Mouse (Mus musculus): Measurements from ENCODE around the gene Cox6b1. TPM values are rescaled to one million over a fixed set of nuclear protein-coding genes. Genes with fewer than 3 reads are reported as not detected.

Gene Cox6b1
- total and polyA plus RNA-seq, 3 experiments: 611 to 799 TPM; not detected in 1

GRCm38 (mm10) chr7:30572389-30572788 lies 53.6 kb downstream of the Cox6b1 start (continued):
- TF ChIP-seq CHD1 (IDR thresholded peaks at IDR 0.05; ENCODE audit: low read depth, low read length): no peak

GRCm38 (mm10) chr7:30567555-30567954 lies 58.4 kb downstream of the Cox6b1 start:
- H3K27ac ChIP-seq (ENCODE audit: control insufficient read depth, low read depth, low read length): no peak overlapping the region

More at GRCm38 (mm10) chr7:30567555-30567954, 58.4 kb downstream of the Cox6b1 start:
- H3K4me1 ChIP-seq (ENCODE audit: control insufficient read depth in 1 of 2, insufficient read depth in 2 of 2, low read length in 2 of 2): peaks cover 3 to 8% of the 10 kb centered on the region in 2 experiments; a peak in 1 of 4 replicates
- no peaks in the 10 kb centered on the region for H3K9me3 ChIP-seq (replicated peaks; ENCODE audit: insufficient read depth, low read length)
- no peaks in the 10 kb centered on the region for H3K27me3 ChIP-seq (ENCODE audit: control insufficient read depth in 1 of 2, insufficient read depth in 2 of 2, low read length in 2 of 2)
- peaks cover 0 to 4% of the 10 kb centered on the region in 2 experiments; a peak in 3 of 4 replicates for H3K36me3 ChIP-seq (ENCODE audit: control insufficient read depth in 1 of 2, insufficient read depth in 2 of 2, low read length in 2 of 2)
- no peak overlapping the region for H3K4me3 ChIP-seq (ENCODE audit: control insufficient read depth in 1 of 2, insufficient read depth in 1 of 2, low read depth in 2 of 2, low read length in 2 of 2)
- DNase-seq (ENCODE audit: low read depth, low spot score): no peak
- TF ChIP-seq GATA1 (IDR thresholded peaks at IDR 0.05; ENCODE audit: low read depth, low read length) (no peak), RAD21 (IDR thresholded peaks at IDR 0.05; ENCODE audit: low read depth, low read length) (no peak), MAFK (IDR thresholded peaks at IDR 0.05; ENCODE audit: borderline replicate concordance, low read depth, low read length) (no peak), TAL1 (IDR thresholded peaks at IDR 0.05; ENCODE audit: low read length) (no peak), USF2 (IDR thresholded peaks at IDR 0.05; ENCODE audit: borderline replicate concordance in 1 of 2, insufficient read depth in 1 of 2, low read depth in 1 of 2, low read length in 2 of 2) (no peak), GABPA (IDR thresholded peaks at IDR 0.05; ENCODE audit: low read depth, low read length) (no peak), JUND (IDR thresholded peaks at IDR 0.05; ENCODE audit: low read depth, low read length) (no peak), ZMIZ1 (IDR thresholded peaks at IDR 0.05; ENCODE audit: low read depth, low read length) (no peak), MAZ (IDR thresholded peaks at IDR 0.05; ENCODE audit: low read depth, low read length) (no peak), TBP (IDR thresholded peaks at IDR 0.05; ENCODE audit: low read depth, low read length) (no peak), NRF1 (IDR thresholded peaks at IDR 0.05; ENCODE audit: insufficient read depth, low read depth, low read length, poor library complexity, severe bottlenecking) (no peak)
- H3K79me2 ChIP-seq (ENCODE audit: control insufficient read depth, insufficient read depth, low read length, poor library complexity): peaks cover 3% of the 10 kb centered on the region
- no peak overlapping the region for H3K9ac ChIP-seq (ENCODE audit: control insufficient read depth, low read depth, low read length, poor library complexity, severe bottlenecking)

Other genes starting within 250 kb of the Cox6b1 start
Only the 30 nearest of the 32 such genes appear.
- 2.8 and 3.9 TPM in 2 replicates for gene Tyrobp, start 212.4 kb downstream of the Cox6b1 start, total RNA-seq (2012; rRNA removed)
- 10 to 100 TPM in 1 of 2 experiments, not detected in 1; 13.6 TPM for gene Tyrobp, start 212.4 kb downstream of the Cox6b1 start, polyA plus RNA-seq (2012; ENCODE audit: insufficient read depth in 1 of 2, insufficient read length in 2 of 2, low read depth in 1 of 2, low replicate concordance in 2 of 2, missing spikeins in 1 of 2)
- 7.1 and 15.5 TPM in 2 replicates for gene Hcst, start 206.3 kb downstream of the Cox6b1 start, total RNA-seq (2012; rRNA removed)
- 10 to 100 TPM in 1 of 2 experiments, not detected in 1; 28.1 TPM for gene Hcst, start 206.3 kb downstream of the Cox6b1 start, polyA plus RNA-seq (2012; ENCODE audit: insufficient read depth in 1 of 2, insufficient read length in 2 of 2, low read depth in 1 of 2, low replicate concordance in 2 of 2, missing spikeins in 1 of 2)
- 6.2 and 7.0 TPM in 2 replicates for gene Nfkbid, start 204.4 kb downstream of the Cox6b1 start, total RNA-seq (2012; rRNA removed)
- 10 to 100 TPM in 1 of 2 experiments, not detected in 1; 16.7 TPM for gene Nfkbid, start 204.4 kb downstream of the Cox6b1 start, polyA plus RNA-seq (2012; ENCODE audit: insufficient read depth in 1 of 2, insufficient read length in 2 of 2, low read depth in 1 of 2, low replicate concordance in 2 of 2, missing spikeins in 1 of 2)
- gene Aplp1, start 180.6 kb downstream of the Cox6b1 start, total RNA-seq (2012; rRNA removed): 1.5 and 1.9 TPM in 2 replicates
- gene Aplp1, start 180.6 kb downstream of the Cox6b1 start, polyA plus RNA-seq (2012; ENCODE audit: insufficient read depth in 1 of 2, insufficient read length in 2 of 2, low read depth in 1 of 2, low replicate concordance in 2 of 2, missing spikeins in 1 of 2): 1 to 10 TPM in 1 of 2 experiments, not detected in 1; 7.1 TPM
- not detected in 2 replicates for gene Kirrel2, start 168.5 kb downstream of the Cox6b1 start, total RNA-seq (2012; rRNA removed)
- not detected for gene Kirrel2, start 168.5 kb downstream of the Cox6b1 start, polyA plus RNA-seq (2012; ENCODE audit: insufficient read depth in 1 of 2, insufficient read length in 2 of 2, low read depth in 1 of 2, low replicate concordance in 2 of 2, missing spikeins in 1 of 2)
- 1.3 and 2.3 TPM in 2 replicates for gene Nphs1, start 167.8 kb downstream of the Cox6b1 start, total RNA-seq (2012; rRNA removed)
- 1 to 10 TPM in 1 of 2 experiments, not detected in 1; 1.2 TPM for gene Nphs1, start 167.8 kb downstream of the Cox6b1 start, polyA plus RNA-seq (2012; ENCODE audit: insufficient read depth in 1 of 2, insufficient read length in 2 of 2, low read depth in 1 of 2, low replicate concordance in 2 of 2, missing spikeins in 1 of 2)
- not detected in 2 replicates for gene Prodh2, start 132.5 kb downstream of the Cox6b1 start, total RNA-seq (2012; rRNA removed)
- gene Prodh2, start 132.5 kb downstream of the Cox6b1 start, polyA plus RNA-seq (2012; ENCODE audit: insufficient read depth in 1 of 2, insufficient read length in 2 of 2, low read depth in 1 of 2, low replicate concordance in 2 of 2, missing spikeins in 1 of 2): not detected
- gene Arhgap33, start 91.1 kb downstream of the Cox6b1 start, total RNA-seq (2012; rRNA removed): 1.8 and 2.4 TPM in 2 replicates
- gene Arhgap33, start 91.1 kb downstream of the Cox6b1 start, polyA plus RNA-seq (2012; ENCODE audit: insufficient read depth in 1 of 2, insufficient read length in 2 of 2, low read depth in 1 of 2, low replicate concordance in 2 of 2, missing spikeins in 1 of 2): 10 to 100 TPM in 1 of 2 experiments, not detected in 1; 22.3 TPM
- gene Hspb6, start 74.0 kb downstream of the Cox6b1 start, total RNA-seq (2012; rRNA removed): 1.2 and 1.5 TPM in 2 replicates
- 10 to 100 TPM in 1 of 2 experiments, not detected in 1; 12.4 TPM for gene Hspb6, start 74.0 kb downstream of the Cox6b1 start, polyA plus RNA-seq (2012; ENCODE audit: insufficient read depth in 1 of 2, insufficient read length in 2 of 2, low read depth in 1 of 2, low replicate concordance in 2 of 2, missing spikeins in 1 of 2)
- 2.3 and 2.4 TPM in 2 replicates for gene Proser3, start 73.9 kb downstream of the Cox6b1 start, total RNA-seq (2012; rRNA removed)
- gene Proser3, start 73.9 kb downstream of the Cox6b1 start, polyA plus RNA-seq (2012; ENCODE audit: insufficient read depth in 1 of 2, insufficient read length in 2 of 2, low read depth in 1 of 2, low replicate concordance in 2 of 2, missing spikeins in 1 of 2): 1 to 10 TPM in 1 of 2 experiments, not detected in 1; 8.9 TPM
- 10.9 and 12.0 TPM in 2 replicates for gene Lin37, start 66.3 kb downstream of the Cox6b1 start, total RNA-seq (2012; rRNA removed)
- 10 to 100 TPM in 1 of 2 experiments, not detected in 1; 49.8 TPM for gene Lin37, start 66.3 kb downstream of the Cox6b1 start, polyA plus RNA-seq (2012; ENCODE audit: insufficient read depth in 1 of 2, insufficient read length in 2 of 2, low read depth in 1 of 2, low replicate concordance in 2 of 2, missing spikeins in 1 of 2)
- 67.2 and 74.2 TPM in 2 replicates for gene U2af1l4, start 62.9 kb downstream of the Cox6b1 start, total RNA-seq (2012; rRNA removed)
- gene U2af1l4, start 62.9 kb downstream of the Cox6b1 start, polyA plus RNA-seq (2012; ENCODE audit: insufficient read depth in 1 of 2, insufficient read length in 2 of 2, low read depth in 1 of 2, low replicate concordance in 2 of 2, missing spikeins in 1 of 2): 10 to 100 TPM in 1 of 2 experiments, not detected in 1; 72.5 TPM
- 1.4 and 1.9 TPM in 2 replicates for gene Gm49396, start 62.8 kb downstream of the Cox6b1 start, total RNA-seq (2012; rRNA removed)
- gene Gm49396, start 62.8 kb downstream of the Cox6b1 start, polyA plus RNA-seq (2012; ENCODE audit: insufficient read depth in 1 of 2, insufficient read length in 2 of 2, low read depth in 1 of 2, low replicate concordance in 2 of 2, missing spikeins in 1 of 2): 1 to 10 TPM in 1 of 2 experiments, not detected in 1; 4.2 TPM
- 43.0 and 60.8 TPM in 2 replicates for gene Psenen, start 62.5 kb downstream of the Cox6b1 start, total RNA-seq (2012; rRNA removed)
- 100 to 1,000 TPM in 1 of 2 experiments, not detected in 1; 157 TPM for gene Psenen, start 62.5 kb downstream of the Cox6b1 start, polyA plus RNA-seq (2012; ENCODE audit: insufficient read depth in 1 of 2, insufficient read length in 2 of 2, low read depth in 1 of 2, low replicate concordance in 2 of 2, missing spikeins in 1 of 2)
- 1.3 and 1.7 TPM in 2 replicates for gene Igflr1, start 60.7 kb downstream of the Cox6b1 start, total RNA-seq (2012; rRNA removed)
- 1 to 10 TPM in 1 of 2 experiments, not detected in 1; 3.1 TPM for gene Igflr1, start 60.7 kb downstream of the Cox6b1 start, polyA plus RNA-seq (2012; ENCODE audit: insufficient read depth in 1 of 2, insufficient read length in 2 of 2, low read depth in 1 of 2, low replicate concordance in 2 of 2, missing spikeins in 1 of 2)
- gene Kmt2b, start 37.4 kb downstream of the Cox6b1 start, total RNA-seq (2012; rRNA removed): 13.2 and 15.6 TPM in 2 replicates
- gene Kmt2b, start 37.4 kb downstream of the Cox6b1 start, polyA plus RNA-seq (2012; ENCODE audit: insufficient read depth in 1 of 2, insufficient read length in 2 of 2, low read depth in 1 of 2, low replicate concordance in 2 of 2, missing spikeins in 1 of 2): 10 to 100 TPM in 1 of 2 experiments, not detected in 1; 48.2 TPM
- gene Zbtb32, start 27.2 kb downstream of the Cox6b1 start, total RNA-seq (2012; rRNA removed): 20.1 and 25.9 TPM in 2 replicates
- 10 to 100 TPM in 1 of 2 experiments, not detected in 1; 32.8 TPM for gene Zbtb32, start 27.2 kb downstream of the Cox6b1 start, polyA plus RNA-seq (2012; ENCODE audit: insufficient read depth in 1 of 2, insufficient read length in 2 of 2, low read depth in 1 of 2, low replicate concordance in 2 of 2, missing spikeins in 1 of 2)
- 0.42 and 0.54 TPM in 2 replicates for gene Upk1a, start 13.3 kb downstream of the Cox6b1 start, total RNA-seq (2012; rRNA removed)
- gene Upk1a, start 13.3 kb downstream of the Cox6b1 start, polyA plus RNA-seq (2012; ENCODE audit: insufficient read depth in 1 of 2, insufficient read length in 2 of 2, low read depth in 1 of 2, low replicate concordance in 2 of 2, missing spikeins in 1 of 2): 1 to 10 TPM in 1 of 2 experiments, not detected in 1; 1.6 TPM
- 0.15 TPM in 1 of 2 replicates, not detected in the other for gene Etv2, start 9.7 kb upstream of the Cox6b1 start, total RNA-seq (2012; rRNA removed)
- gene Etv2, start 9.7 kb upstream of the Cox6b1 start, polyA plus RNA-seq (2012; ENCODE audit: insufficient read depth in 1 of 2, insufficient read length in 2 of 2, low read depth in 1 of 2, low replicate concordance in 2 of 2, missing spikeins in 1 of 2): not detected
- 103 and 124 TPM in 2 replicates for gene Rbm42, start 24.2 kb upstream of the Cox6b1 start, total RNA-seq (2012; rRNA removed)
- 100 to 1,000 TPM in 1 of 2 experiments, not detected in 1; 129 TPM for gene Rbm42, start 24.2 kb upstream of the Cox6b1 start, polyA plus RNA-seq (2012; ENCODE audit: insufficient read depth in 1 of 2, insufficient read length in 2 of 2, low read depth in 1 of 2, low replicate concordance in 2 of 2, missing spikeins in 1 of 2)
- gene Haus5, start 38.8 kb upstream of the Cox6b1 start, total RNA-seq (2012; rRNA removed): 34.3 and 35.0 TPM in 2 replicates
- gene Haus5, start 38.8 kb upstream of the Cox6b1 start, polyA plus RNA-seq (2012; ENCODE audit: insufficient read depth in 1 of 2, insufficient read length in 2 of 2, low read depth in 1 of 2, low replicate concordance in 2 of 2, missing spikeins in 1 of 2): 10 to 100 TPM in 1 of 2 experiments, not detected in 1; 55.9 TPM
- not detected in 2 replicates for gene Pmis2, start 45.5 kb upstream of the Cox6b1 start, total RNA-seq (2012; rRNA removed)
- gene Pmis2, start 45.5 kb upstream of the Cox6b1 start, polyA plus RNA-seq (2012; ENCODE audit: insufficient read depth in 1 of 2, insufficient read length in 2 of 2, low read depth in 1 of 2, low replicate concordance in 2 of 2, missing spikeins in 1 of 2): not detected
- 0.52 TPM in 1 of 2 replicates, not detected in the other for gene 2200002J24Rik, start 72.8 kb upstream of the Cox6b1 start, total RNA-seq (2012; rRNA removed)
- gene 2200002J24Rik, start 72.8 kb upstream of the Cox6b1 start, polyA plus RNA-seq (2012; ENCODE audit: insufficient read depth in 1 of 2, insufficient read length in 2 of 2, low read depth in 1 of 2, low replicate concordance in 2 of 2, missing spikeins in 1 of 2): 1 to 10 TPM in 1 of 2 experiments, not detected in 1; 1.2 TPM
- 2.7 and 3.0 TPM in 2 replicates for gene Atp4a, start 86.1 kb upstream of the Cox6b1 start, total RNA-seq (2012; rRNA removed)
- gene Atp4a, start 86.1 kb upstream of the Cox6b1 start, polyA plus RNA-seq (2012; ENCODE audit: insufficient read depth in 1 of 2, insufficient read length in 2 of 2, low read depth in 1 of 2, low replicate concordance in 2 of 2, missing spikeins in 1 of 2): 1 to 10 TPM in 1 of 2 experiments, not detected in 1; 1.5 TPM
- 218 and 266 TPM in 2 replicates for gene Tmem147, start 103.4 kb upstream of the Cox6b1 start, total RNA-seq (2012; rRNA removed)
- gene Tmem147, start 103.4 kb upstream of the Cox6b1 start, polyA plus RNA-seq (2012; ENCODE audit: insufficient read depth in 1 of 2, insufficient read length in 2 of 2, low read depth in 1 of 2, low replicate concordance in 2 of 2, missing spikeins in 1 of 2): 100 to 1,000 TPM; 307 to 324 TPM
- not detected in 2 replicates for gene Gapdhs, start 117.5 kb upstream of the Cox6b1 start, total RNA-seq (2012; rRNA removed)
- under 1 TPM in 1 of 2 experiments, not detected in 1; 0.49 TPM for gene Gapdhs, start 117.5 kb upstream of the Cox6b1 start, polyA plus RNA-seq (2012; ENCODE audit: insufficient read depth in 1 of 2, insufficient read length in 2 of 2, low read depth in 1 of 2, low replicate concordance in 2 of 2, missing spikeins in 1 of 2)
- 1.2 TPM in 1 of 2 replicates, not detected in the other for gene Sbsn, start 125.3 kb upstream of the Cox6b1 start, total RNA-seq (2012; rRNA removed)
- gene Sbsn, start 125.3 kb upstream of the Cox6b1 start, polyA plus RNA-seq (2012; ENCODE audit: insufficient read depth in 1 of 2, insufficient read length in 2 of 2, low read depth in 1 of 2, low replicate concordance in 2 of 2, missing spikeins in 1 of 2): under 1 TPM in 1 of 2 experiments, not detected in 1; 0.17 TPM
- not detected in 2 replicates for gene Dmkn, start 137.6 kb upstream of the Cox6b1 start, total RNA-seq (2012; rRNA removed)
- gene Dmkn, start 137.6 kb upstream of the Cox6b1 start, polyA plus RNA-seq (2012; ENCODE audit: insufficient read depth in 1 of 2, insufficient read length in 2 of 2, low read depth in 1 of 2, low replicate concordance in 2 of 2, missing spikeins in 1 of 2): not detected
- gene Krtdap, start 161.7 kb upstream of the Cox6b1 start, total RNA-seq (2012; rRNA removed): not detected in 2 replicates
- gene Krtdap, start 161.7 kb upstream of the Cox6b1 start, polyA plus RNA-seq (2012; ENCODE audit: insufficient read depth in 1 of 2, insufficient read length in 2 of 2, low read depth in 1 of 2, low replicate concordance in 2 of 2, missing spikeins in 1 of 2): not detected
- gene Ffar2, start 197.6 kb upstream of the Cox6b1 start, total RNA-seq (2012; rRNA removed): not detected in 2 replicates
- under 1 TPM in 1 of 2 experiments, not detected in 1; 0.04 TPM for gene Ffar2, start 197.6 kb upstream of the Cox6b1 start, polyA plus RNA-seq (2012; ENCODE audit: insufficient read depth in 1 of 2, insufficient read length in 2 of 2, low read depth in 1 of 2, low replicate concordance in 2 of 2, missing spikeins in 1 of 2)